Comparison of ENCODE assay signal across 13 mouse cellular contexts in the genomic region with DNA sequence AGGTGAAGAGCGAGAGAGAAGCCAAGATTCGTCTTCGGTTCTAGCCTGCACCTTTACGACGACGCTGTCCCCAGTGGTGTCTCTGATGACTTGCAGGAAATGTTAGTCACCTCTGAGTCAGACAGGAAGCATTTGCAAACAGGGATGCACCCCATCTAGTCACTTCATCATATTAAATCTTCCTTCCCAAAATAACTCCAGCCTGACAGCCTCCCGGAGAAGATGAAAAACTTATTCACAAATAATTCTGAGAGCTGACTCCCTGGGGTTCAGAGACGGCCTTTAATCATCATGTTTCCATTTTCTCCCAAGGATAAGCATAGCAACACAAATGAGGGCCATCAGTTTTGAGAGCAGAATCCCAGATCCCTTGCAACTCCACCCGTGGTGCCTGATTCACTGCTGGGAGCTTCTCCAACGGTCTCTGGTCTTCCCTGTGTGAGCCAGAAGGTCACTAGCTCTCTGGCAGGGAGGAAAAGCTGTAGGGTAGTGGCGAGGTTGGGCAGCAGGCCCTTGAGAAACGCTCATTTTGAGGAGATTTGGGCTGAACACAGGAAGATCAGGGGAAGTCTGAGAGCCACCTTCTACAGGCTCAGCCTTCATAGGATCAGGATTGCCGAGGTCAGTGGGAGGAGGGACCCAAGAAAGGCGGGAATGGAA. TPM values are rescaled to one million over a fixed set of nuclear protein-coding genes. Genes with fewer than 3 reads are reported as not detected.
DNase-seq lines count a peak whose midpoint lies in the region; ATAC-seq and TF ChIP-seq lines count a peak whose summit lies in the region.
"Had no signal": no experiment of that assay in that cellular context is flagged by ENCODE, and none has a peak within 500 bp of the region (broad histone marks: within the 10 kb centered on the region; RNA-seq: fewer than 3 reads in every experiment).

No protein-coding gene starts in this region.

- TF ChIP-seq CTCF in gastrocnemius, adult 2 months (IDR thresholded peaks at IDR 0.05) = no peak
- no peak for TF ChIP-seq CTCF in Patski (IDR thresholded peaks at IDR 0.05)

- H3K9ac ChIP-seq in forebrain, embryonic 15.5 days (replicated peaks) = no peak overlapping the region
- H3K9ac ChIP-seq: forebrain, embryonic 13.5 days; neural tube, embryonic 12.5 days had no signal

- H3K4me1 ChIP-seq in forebrain, embryonic 15.5 days = no peaks in the 10 kb centered on the region
- H3K4me1 ChIP-seq: forebrain, embryonic 13.5 days; limb, embryonic 10.5 days; neural tube, embryonic 12.5 days had no signal

- peak overlapping the region; percentile 12; the same call in 1 of the 2 replicates for H3K27ac ChIP-seq in gastrocnemius, adult 2 months
- H3K27ac ChIP-seq in forebrain, embryonic 15.5 days (replicated peaks) = no peak overlapping the region
- H3K27ac ChIP-seq: forebrain, embryonic 13.5 days; limb, embryonic 10.5 days; neural tube, embryonic 12.5 days had no signal

- peak; percentile 89 for ATAC-seq in Patski
- ATAC-seq in megakaryocyte progenitor cell, adult 5-6 weeks (replicated peaks; ENCODE audit: poor library complexity) = no peak
- ATAC-seq in forebrain, embryonic 15.5 days (replicated peaks) = no peak
- ATAC-seq: forebrain, embryonic 13.5 days had no signal

- WGBS in forebrain, embryonic 15.5 days = 76% methylated on average over 14 of the region's 14 CpGs

- intact Hi-C loops in gastrocnemius, adult 2 months (cut with DNase I) = no loop called here

- H3K27me3 ChIP-seq in Patski = no peaks in the 10 kb centered on the region
- no peaks in the 10 kb centered on the region for H3K27me3 ChIP-seq in forebrain, embryonic 15.5 days
- H3K27me3 ChIP-seq: forebrain, embryonic 13.5 days; neural tube, embryonic 12.5 days had no signal

- POLR2A ChIA-PET in Patski (lab: Charles Lee) = no interaction called here

- no peaks in the 10 kb centered on the region for H3K9me3 ChIP-seq in forebrain, embryonic 15.5 days
- H3K9me3 ChIP-seq: forebrain, embryonic 13.5 days; G1E; limb, embryonic 10.5 days; neural tube, embryonic 12.5 days had no signal

- H3K4me2 ChIP-seq in forebrain, embryonic 15.5 days (replicated peaks) = no peak overlapping the region
- H3K4me2 ChIP-seq: forebrain, embryonic 13.5 days; neural tube, embryonic 12.5 days had no signal

- H3K4me3 ChIP-seq in gastrocnemius, adult 2 months = no peak overlapping the region
- no peak overlapping the region for H3K4me3 ChIP-seq in forebrain, embryonic 15.5 days
- H3K4me3 ChIP-seq: forebrain, embryonic 13.5 days; limb, embryonic 10.5 days; neural tube, embryonic 12.5 days had no signal

- H3K36me3 ChIP-seq in forebrain, embryonic 15.5 days = no peaks in the 10 kb centered on the region
- H3K36me3 ChIP-seq: limb, embryonic 10.5 days; neural tube, embryonic 12.5 days had no signal

- CTCF ChIA-PET in Patski (lab: Charles Lee) = interaction anchor here (0.9 to 1.4 kb wide), 4 partner anchors 20 to 46 kb away, joined by 3 read pairs; no protein-coding TSS in a partner anchor

- in situ Hi-C loops in Patski (cut with MboI; ENCODE audit: low pct_unique_long_range_greater_than_20kb) = no loop called here

- peak; percentile 47 for DNase-seq in gastrocnemius, adult 2 months
- DNase-seq in gastrocnemius, postnatal 4 days (ENCODE audit: low spot score in 2 of 2) = no peak
- DNase-seq in 3134 (ENCODE audit: extremely low read depth, insufficient read length, low spot score) (peak; percentile 66), Patski (ENCODE audit: low read depth, low spot score) (peak; percentile 68)
- peak; percentile 61 for DNase-seq in cerebellum, adult 9-11 months
- no peak for DNase-seq in lung, postnatal 25 days (ENCODE audit: low spot score)
- DNase-seq: lung, postnatal 10 days had no signal

RNA-seq across cellular contexts. Expression of a gene that starts 56.5 kb away (rescaled TPM):
- total RNA-seq in gastrocnemius, adult 2 months (2021) = under 1 TPM; 0.20 to 0.25 TPM
- 1 to 10 TPM; 1.4 to 2.4 TPM for total RNA-seq in gastrocnemius, postnatal 4 days (2021)
- 2.7 TPM for polyA plus RNA-seq in Patski (2021)
- total RNA-seq in megakaryocyte progenitor cell, adult 5-6 weeks (2015) = 3.4 and 3.9 TPM in 2 replicates
- total RNA-seq in megakaryocyte progenitor cell, adult 5-6 weeks (2017) = 4.2 and 9.8 TPM in 2 replicates
- polyA plus RNA-seq in forebrain, embryonic 15.5 days (2015; fragmentation: Nextera tagmentation; extraction: Ambion mirVana) = 0.15 and 0.49 TPM in 2 replicates

Comparison
In these comparisons a context has a peak if more than half of its experiments do, and no peak if none do; other contexts are left out.
1. DNase-seq: peak in gastrocnemius, adult 2 months (single experiment), 3134 (single experiment), Patski (single experiment) and cerebellum, adult 9-11 months (single experiment); none in gastrocnemius, postnatal 4 days (0 of 2) and lung, postnatal 25 days (single experiment).